Mouse (Mus musculus) cortical plate, adult 2 months (tissue): ENCODE data around the gene Alox15. TPM values are rescaled to one million over a fixed set of nuclear protein-coding genes. Genes with fewer than 3 reads are reported as not detected.

ENCODE experiments used
- H3K27ac ChIP-seq: fragments of 200-500 bp; 2 replicates; pipeline ENCODE4 v1.5.1; 2012; ENCODE audit warnings: low read length, control low read depth, inconsistent platforms; ENCODE audit not compliant: insufficient read depth
- H3K4me1 ChIP-seq: fragments of 200-500 bp; 2 replicates; pipeline ENCODE4 v1.6.1; 2011; ENCODE audit warnings: low read length; ENCODE audit not compliant: control insufficient read depth, insufficient read depth
- H3K4me3 ChIP-seq: fragments of 200-500 bp; 2 replicates; pipeline ENCODE4 v1.5.1; 2011; ENCODE audit warnings: mild to moderate bottlenecking, low read length, control low read depth; ENCODE audit not compliant: insufficient read depth
- CTCF ChIP-seq: fragments of 200-500 bp; IDR thresholded peaks from 2 replicates; pipeline ENCODE4 v1.5.1; 2011; ENCODE audit warnings: mild to moderate bottlenecking, control low read depth, low read length; ENCODE audit not compliant: insufficient read depth; ENCODE audit errors: extremely low read depth
- POLR2A ChIP-seq: fragments of 200-500 bp; IDR thresholded peaks from 2 replicates; pipeline ENCODE4 v1.6.1; 2011; ENCODE audit warnings: mild to moderate bottlenecking, low read length, control low read depth; ENCODE audit not compliant: insufficient read depth; ENCODE audit errors: extremely low read depth
- polyA plus RNA-seq: library from polyadenylated mRNA; depleted of rRNA; stranded (reverse); fragments of >200 nt; gene quantifications from 2 replicates; pipeline ENCODE4 v1.2.3, GENCODE M21; 2012

Alox15 gene
- polyA plus RNA-seq, 1 experiment = 0.10 TPM

DNA sequence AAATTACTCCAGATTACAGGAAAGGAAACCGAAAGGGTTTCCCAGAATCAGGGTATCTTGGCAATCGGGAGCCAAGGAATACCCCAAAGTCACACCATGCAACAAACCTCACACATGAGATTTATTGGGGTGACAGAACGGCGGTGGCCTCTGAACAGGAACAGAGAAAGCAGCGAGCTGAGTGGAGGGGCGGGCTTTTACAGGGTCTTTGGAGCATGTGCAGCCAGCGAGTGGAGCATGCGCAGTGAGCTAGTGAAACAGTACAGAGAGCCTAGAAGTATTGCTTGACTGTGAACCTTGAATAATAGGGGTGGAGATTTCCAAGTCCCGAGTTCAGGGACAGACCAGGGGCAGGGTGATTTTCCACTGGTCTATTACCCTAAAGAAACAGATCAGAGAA is 3.2 kb downstream of the Alox15 start:
- Histone ChIP-seq H3K4me3 (no peak overlapping the region), H3K4me1 (no peaks in the 10 kb centered on the region), H3K27ac (no peak overlapping the region)
- TF ChIP-seq CTCF = no peak
- no peak for TF ChIP-seq POLR2A

GRCm38 (mm10) chr11:70347861-70348260 is 4.0 kb downstream of the Alox15 start:
- Histone ChIP-seq H3K4me1 (no peaks in the 10 kb centered on the region), H3K4me3 (no peak overlapping the region), H3K27ac (no peak overlapping the region)
- TF ChIP-seq POLR2A = no peak
- no peak for TF ChIP-seq CTCF

GRCm38 (mm10) chr11:70345546-70345945 is 6.3 kb downstream of the Alox15 start:
- Histone ChIP-seq H3K27ac (no peak overlapping the region), H3K4me1 (no peaks in the 10 kb centered on the region), H3K4me3 (no peak overlapping the region)
- TF ChIP-seq CTCF (no peak), POLR2A (no peak)

- H3K4me3 ChIP-seq = no peak overlapping the region
- H3K27ac ChIP-seq = no peak overlapping the region
- TF ChIP-seq POLR2A = no peak
- TF ChIP-seq CTCF = no peak
- no peaks in the 10 kb centered on the region for H3K4me1 ChIP-seq
These were observed 6.8 kb downstream of the Alox15 start for GRCm38 (mm10) chr11:70345061-70345460.

- TF ChIP-seq CTCF = no peak
- TF ChIP-seq POLR2A = no peak
- Histone ChIP-seq H3K27ac (no peak overlapping the region), H3K4me3 (no peak overlapping the region), H3K4me1 (no peaks in the 10 kb centered on the region)
These were observed 12.3 kb downstream of the Alox15 start for GRCm38 (mm10) chr11:70339481-70339880.

DNA sequence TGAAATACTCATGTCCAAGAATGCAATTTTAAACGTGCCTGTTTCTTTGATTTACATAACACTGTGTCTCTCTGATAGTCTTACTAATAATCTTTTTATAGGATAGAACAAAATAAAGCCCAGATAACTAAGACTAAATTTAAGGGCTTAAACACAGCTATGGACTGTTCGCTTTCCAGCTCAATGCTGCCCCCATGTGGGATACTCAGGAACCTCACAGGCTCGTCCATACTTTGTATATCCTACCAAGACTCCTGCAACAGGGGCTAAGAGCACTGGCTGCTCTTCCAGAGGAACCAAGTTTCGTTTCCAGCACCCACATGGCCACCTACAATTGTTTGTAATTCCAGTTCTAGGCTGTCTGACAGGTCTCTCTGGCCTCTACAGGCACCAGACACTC is 17.4 kb downstream of the Alox15 start:
- H3K4me3 ChIP-seq = no peak overlapping the region
- TF ChIP-seq POLR2A (no peak), CTCF (peak; percentile 77)
- no peaks in the 10 kb centered on the region for H3K4me1 ChIP-seq
- H3K27ac ChIP-seq = no peak overlapping the region

GRCm38 (mm10) chr11:70324726-70325125 is 27.1 kb downstream of the Alox15 start:
- Histone ChIP-seq H3K4me1 (no peaks in the 10 kb centered on the region), H3K4me3 (no peak overlapping the region), H3K27ac (no peak overlapping the region)
- TF ChIP-seq CTCF (no peak), POLR2A (no peak)

DNA sequence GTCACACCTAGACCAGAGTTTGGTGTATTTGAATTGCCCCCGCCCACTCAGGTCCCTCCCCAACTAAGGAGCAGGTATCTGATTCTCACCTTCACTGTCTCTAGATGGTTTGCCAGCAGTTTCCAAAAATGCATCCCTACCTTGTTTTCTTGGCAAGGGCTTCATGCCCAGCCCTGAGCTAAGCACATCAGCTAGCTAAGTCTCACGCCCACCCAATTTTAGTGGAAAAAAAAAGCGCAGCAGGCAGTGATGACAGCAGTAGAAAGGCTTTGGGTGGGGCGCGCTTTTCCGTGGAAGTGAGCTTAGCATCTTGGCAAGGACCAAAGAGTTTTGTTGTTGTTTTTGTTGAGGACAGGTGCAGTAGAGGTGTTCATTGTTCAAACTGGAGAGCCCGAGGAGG is 29.3 kb downstream of the Alox15 start, which contains the start of gene Alox12e:
TSS of gene Alox12e (minus strand) at position 101 of the 400 bp plus-strand sequence.
- Histone ChIP-seq H3K4me1 (no peaks in the 10 kb centered on the region), H3K4me3 (no peak within 1 kb of the TSS), H3K27ac (no peak within 1 kb of the TSS)
- TF ChIP-seq CTCF (no peak), POLR2A (no peak)

- H3K4me3 ChIP-seq = no peak overlapping the region
- H3K4me1 ChIP-seq = no peaks in the 10 kb centered on the region
- TF ChIP-seq CTCF (peak; percentile 52), POLR2A (no peak)
These were observed 30.2 kb downstream of the Alox15 start for GRCm38 (mm10) chr11:70321664-70322063.

GRCm38 (mm10) chr11:70319614-70320013 is 32.2 kb downstream of the Alox15 start:
- Histone ChIP-seq H3K4me1 (no peaks in the 10 kb centered on the region), H3K4me3 (no peak overlapping the region), H3K27ac (no peak overlapping the region)
- TF ChIP-seq POLR2A (no peak), CTCF (no peak)

More at GRCm38 (mm10) chr11:70321664-70322063, 30.2 kb downstream of the Alox15 start:
- no peak overlapping the region for H3K27ac ChIP-seq
